Mouse (Mus musculus) forebrain, embryonic 14.5 days (tissue): Measurements from ENCODE around the gene Mpo. TPM values are rescaled to one million over a fixed set of nuclear protein-coding genes. Genes with fewer than 3 reads are reported as not detected.
A peak's percentile ranks its signal among the peaks of the same experiment; 100 is the strongest.

Experiments
- ATAC-seq: fragments of 200-750 bp; cut with Nextera tagmentation; 2 replicates; pipeline ENCODE4 v1.8.0; 2017; ENCODE audit warnings: mild to moderate bottlenecking, moderate library complexity
- DNase-seq: peaks from one replicate; pipeline ENCODE4 v3.0.0-alpha.2; 2015; ENCODE audit warnings: low spot score
- H3K27ac ChIP-seq: fragments of 300-500 bp; sonication (generic); 2 replicates; pipeline ENCODE4 v1.5.1; 2014; ENCODE audit warnings: low read depth, mild to moderate bottlenecking, control low read depth, low read length, moderate library complexity
- H3K27me3 ChIP-seq: fragments of 300-500 bp; sonication (generic); replicated peaks from 2 replicates; pipeline ENCODE4 v1.6.1; 2014; ENCODE audit warnings: low read length, control low read depth, mixed read lengths; ENCODE audit not compliant: control insufficient read depth, insufficient read depth
- H3K36me3 ChIP-seq: fragments of 300-500 bp; sonication (generic); 2 replicates; pipeline ENCODE4 v1.6.1; 2014; ENCODE audit warnings: low read length, control low read depth; ENCODE audit not compliant: control insufficient read depth, insufficient read depth
- H3K4me1 ChIP-seq: fragments of 300-500 bp; sonication (generic); 2 replicates; pipeline ENCODE4 v1.6.1; 2014; ENCODE audit warnings: antibody characterized with exemption, low read length, control low read depth; ENCODE audit not compliant: control insufficient read depth, insufficient read depth
- H3K4me2 ChIP-seq: fragments of 300-500 bp; sonication (generic); 2 replicates; pipeline ENCODE4 v1.6.1; 2014; ENCODE audit warnings: mild to moderate bottlenecking, control low read depth, low read length
- H3K4me3 ChIP-seq: fragments of 300-500 bp; sonication (generic); 2 replicates; pipeline ENCODE4 v1.5.1; 2014; ENCODE audit warnings: low read depth, low read length, control low read depth
- H3K9ac ChIP-seq: fragments of 300-500 bp; sonication (generic); 2 replicates; pipeline ENCODE4 v1.6.1; 2014; ENCODE audit warnings: mild to moderate bottlenecking, low read length, control low read depth, moderate library complexity
- H3K9me3 ChIP-seq: fragments of 300-500 bp; sonication (generic); replicated peaks from 2 replicates; pipeline ENCODE4 v1.6.1; 2016; ENCODE audit warnings: low read length, control low read depth, mixed read lengths; ENCODE audit not compliant: control insufficient read depth
- WGBS: fragments of 180-500 bp; shearing (Covaris S2); extraction: QIAGEN DNeasy Blood & Tissue Kit; methylation state at CpG from one replicate; pipeline ENCODE4 v1.1.7; 2014; 5-methylcytosine and 5-hydroxymethylcytosine counted together
- microRNA counts: library from miRNA; unstranded; fragments of <30 nt; microRNA quantifications from one replicate; lab custom pipeline; 2016
- microRNA-seq: library from miRNA; unstranded; fragments of <30 nt; microRNA quantifications from one replicate; pipeline ENCODE4, GENCODE M21; 2016
- polyA plus RNA-seq: library from polyadenylated mRNA; unstranded; fragments of >200 nt; fragmentation: Nextera tagmentation; extraction: Ambion mirVana; gene quantifications from 2 replicates; pipeline ENCODE4 v1.2.1, GENCODE M21; 2014

The Mpo gene
- polyA plus RNA-seq, 1 experiment from 2014 or later, result 0.22 TPM

DNA sequence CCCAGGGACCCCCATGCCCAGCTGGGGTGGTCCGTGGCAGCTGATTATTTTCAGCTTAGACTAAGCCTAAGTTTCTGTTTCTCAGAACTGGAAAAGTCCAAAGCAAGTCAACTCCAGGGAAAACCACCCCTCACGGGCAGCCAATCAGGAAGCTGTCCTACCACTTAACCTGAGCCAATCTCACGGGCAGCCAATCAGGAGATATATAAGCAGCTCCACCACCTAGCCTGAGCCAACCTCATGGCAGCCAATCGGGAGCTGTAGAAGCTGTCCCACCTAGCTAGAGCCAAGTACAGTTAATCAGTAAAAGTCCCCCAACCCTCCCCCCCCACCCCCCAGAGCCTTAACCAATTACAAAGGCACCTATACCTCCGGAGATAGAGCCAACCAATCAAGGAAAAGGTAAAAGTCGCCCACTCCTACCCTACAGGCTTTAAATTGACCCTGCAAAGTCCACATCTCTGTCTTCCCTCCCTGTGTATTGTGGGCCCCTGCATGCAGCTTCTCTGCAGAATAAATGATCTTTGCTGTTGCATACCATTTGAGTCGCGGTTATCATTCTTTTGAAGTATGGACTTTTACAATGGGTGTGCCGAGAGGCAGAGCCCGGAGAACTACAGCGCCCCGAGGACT, 53.7 kb downstream of the Mpo start:
- Histone ChIP-seq H3K4me2 (no peak overlapping the region), H3K4me1 (no peaks in the 10 kb centered on the region), H3K27me3 (no peaks in the 10 kb centered on the region), H3K27ac (no peak overlapping the region), H3K4me3 (no peak overlapping the region), H3K36me3 (no peaks in the 10 kb centered on the region), H3K9ac (no peak overlapping the region), H3K9me3 (no peaks in the 10 kb centered on the region)
- ATAC-seq (no peak), DNase-seq (no peak)
- WGBS, result 84% methylated on average over 12 of the region's 12 CpGs

DNA sequence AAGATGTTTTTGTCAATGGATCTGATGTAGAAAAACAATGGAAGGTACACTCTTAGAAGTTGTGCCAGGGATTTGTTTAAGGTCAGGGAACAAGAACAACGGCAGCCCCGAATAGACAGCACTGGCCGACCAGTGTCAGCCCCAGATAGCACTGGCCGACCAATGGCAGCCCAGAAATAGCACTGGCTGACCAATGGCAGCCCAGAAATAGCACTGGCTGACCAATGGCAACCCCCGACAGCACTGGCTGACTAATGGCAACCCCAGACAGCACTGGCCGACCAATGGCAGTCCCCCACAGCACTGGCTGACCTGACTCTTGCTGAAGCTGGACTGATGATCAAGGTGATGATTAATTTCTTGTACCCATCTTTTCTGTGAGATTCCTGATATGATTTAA, 54.5 kb downstream of the Mpo start:
- no peak overlapping the region for H3K9ac ChIP-seq
- no peak for ATAC-seq
- H3K9me3 ChIP-seq, result no peaks in the 10 kb centered on the region
- no peaks in the 10 kb centered on the region for H3K4me1 ChIP-seq
- no peak overlapping the region for H3K4me3 ChIP-seq
- H3K27ac ChIP-seq, result no peak overlapping the region
- no peaks in the 10 kb centered on the region for H3K27me3 ChIP-seq
- H3K4me2 ChIP-seq, result no peak overlapping the region
- DNase-seq, result peak; percentile 2
- no peaks in the 10 kb centered on the region for H3K36me3 ChIP-seq
- 70% methylated on average over 6 of the region's 6 CpGs for WGBS

DNA sequence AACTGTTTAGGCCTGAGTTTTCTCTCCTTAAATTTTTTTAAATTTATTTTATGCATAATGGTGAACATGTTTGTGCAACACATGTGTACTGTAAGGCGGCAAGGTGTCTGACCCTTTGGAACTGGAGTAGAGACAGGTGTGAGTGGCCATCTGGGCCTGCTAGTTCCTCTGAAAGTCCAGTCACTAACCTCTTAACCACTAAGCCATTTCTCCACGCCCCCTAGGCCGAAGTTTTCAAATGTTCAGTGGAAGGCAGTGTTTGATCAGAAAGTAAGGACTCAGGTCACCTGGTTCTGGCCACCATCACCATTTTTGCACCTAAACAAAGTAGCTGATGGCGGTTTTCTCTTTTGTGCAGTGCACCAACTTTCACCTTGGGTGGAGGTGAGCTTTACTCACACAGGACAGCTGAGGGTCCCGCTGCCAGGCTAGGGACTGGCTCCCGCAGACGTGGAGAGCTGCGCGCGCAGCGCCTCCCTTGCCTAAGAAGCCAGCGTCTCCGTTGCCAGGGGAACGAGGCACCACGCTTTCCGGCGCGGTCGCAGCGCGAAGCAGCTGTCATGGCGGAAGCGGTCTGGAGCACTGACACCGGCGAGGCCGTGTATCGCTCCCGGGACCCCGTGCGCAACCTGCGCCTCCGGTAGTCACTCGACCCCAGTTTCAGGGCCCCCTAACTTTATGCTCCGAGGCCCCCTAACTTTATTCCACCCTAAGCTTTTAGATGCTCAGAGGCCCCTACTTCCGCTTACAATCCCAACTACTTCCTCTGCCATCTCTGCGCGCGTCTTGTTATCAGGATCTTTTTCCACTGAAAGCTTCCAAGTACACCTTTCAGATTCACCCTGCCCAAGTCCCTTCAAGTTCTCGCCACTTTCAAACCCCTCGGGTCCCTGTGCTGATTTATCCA, 59.6 kb downstream of the Mpo start, which contains the start of gene Mks1:
TSS of gene Mks1 (plus strand) at position 526 of the 907 bp plus-strand sequence.
- H3K9me3 ChIP-seq, result no peaks in the 10 kb centered on the region
- ATAC-seq (peak; percentile 99), DNase-seq (peak; percentile 98)
- peak within 1 kb of the TSS; percentile 63 for H3K9ac ChIP-seq
- no peaks in the 10 kb centered on the region for H3K27me3 ChIP-seq
- H3K4me1 ChIP-seq, result 0 out of 2 replicates have a peak, but pooled peaks cover 3% of the 10 kb centered on the region
- H3K36me3 ChIP-seq, result peaks cover 14% of the 10 kb centered on the region; the same call in 1 of the 2 replicates
- peak within 1 kb of the TSS; percentile 53 for H3K4me3 ChIP-seq
- peak within 1 kb of the TSS; percentile 48 for H3K4me2 ChIP-seq
- 4% methylated on average over 40 of the region's 40 CpGs for WGBS
- H3K27ac ChIP-seq, result peak within 1 kb of the TSS; percentile 56

GRCm38 (mm10) chr11:87853597-87853954, 60.2 kb downstream of the Mpo start:
- DNase-seq (peak; percentile 4), ATAC-seq (peak; percentile 54; the same call in 1 of the 2 replicates)
- peak overlapping the region; percentile 63 for H3K9ac ChIP-seq
- H3K4me2 ChIP-seq, result peak overlapping the region; percentile 48
- peak overlapping the region; percentile 56; the same call in 1 of the 2 replicates for H3K27ac ChIP-seq
- WGBS, result 35% methylated on average over 8 of the region's 8 CpGs
- H3K27me3 ChIP-seq, result no peaks in the 10 kb centered on the region
- 0 out of 2 replicates have a peak, but pooled peaks cover 3% of the 10 kb centered on the region for H3K4me1 ChIP-seq
- H3K9me3 ChIP-seq, result no peaks in the 10 kb centered on the region
- H3K36me3 ChIP-seq, result peaks cover 20% of the 10 kb centered on the region
- peak overlapping the region; percentile 53 for H3K4me3 ChIP-seq

MicroRNAs encoded within 50 kb of the gene (microRNA counts, 519-probe panel; counts per million panel counts)
- microRNA mmu-miR-142-3p (lab: Ali Mortazavi, UCI), result 3,734 counts per million, percentile 41 among the panel's probes with 10 or more counts
- microRNA mmu-miR-142-5p (lab: Ali Mortazavi, UCI), result not detected

Small RNA genes lying within 50 kb of the gene (microRNA-seq; reads per million reads assigned to microRNA genes)
- gene Mir142, result not detected
- not detected for gene Mir142b

Other genes starting within 250 kb of the Mpo start
- gene Gm11492, start 226.9 kb upstream of the Mpo start, polyA plus RNA-seq, result not detected in 2 replicates
- 16.8 and 19.6 TPM in 2 replicates for gene Sept4, start 224.7 kb upstream of the Mpo start, polyA plus RNA-seq
- gene Mtmr4, start 201.4 kb upstream of the Mpo start, polyA plus RNA-seq, result 45.5 and 59.7 TPM in 2 replicates
- 0.33 and 0.36 TPM in 2 replicates for gene Hsf5, start 176.4 kb upstream of the Mpo start, polyA plus RNA-seq
- gene Rnf43, start 130.9 kb upstream of the Mpo start, polyA plus RNA-seq, result 0.63 and 1.1 TPM in 2 replicates
- gene Supt4a, start 56.0 kb upstream of the Mpo start, polyA plus RNA-seq, result 160 and 203 TPM in 2 replicates
- gene Tspoap1, start 33.0 kb upstream of the Mpo start, polyA plus RNA-seq, result 13.5 and 20.2 TPM in 2 replicates
- gene Lpo, start 34.7 kb downstream of the Mpo start, polyA plus RNA-seq, result 0.53 and 0.62 TPM in 2 replicates
- gene Mks1, start 59.6 kb downstream of the Mpo start, polyA plus RNA-seq, result 9.1 and 10.4 TPM in 2 replicates
- gene Epx, start 82.0 kb downstream of the Mpo start, polyA plus RNA-seq, result 0.11 and 0.19 TPM in 2 replicates
- gene Olfr462, start 98.7 kb downstream of the Mpo start, polyA plus RNA-seq, result not detected in 2 replicates
- not detected in 2 replicates for gene Olfr463, start 103.8 kb downstream of the Mpo start, polyA plus RNA-seq
- not detected in 2 replicates for gene Olfr464, start 127.4 kb downstream of the Mpo start, polyA plus RNA-seq
- gene Dynll2, start 194.0 kb downstream of the Mpo start, polyA plus RNA-seq, result 21.8 and 22.5 TPM in 2 replicates